Mouse (Mus musculus) CD4-positive, CD25-positive, alpha-beta regulatory T cell, adult 2 months (primary cell): ENCODE results near the gene Txnip.
"Not testable (repeated sequence)": the region's sequence is repeated elsewhere in the genome, so short reads cannot be mapped to it uniquely, and the experiment has no call there.

Source experiments
- DNase-seq: peaks from one replicate; pipeline ENCODE4 v3.0.0-alpha.2; 2012; ENCODE audit warnings: low read depth, low spot score

Gene Txnip

DNA sequence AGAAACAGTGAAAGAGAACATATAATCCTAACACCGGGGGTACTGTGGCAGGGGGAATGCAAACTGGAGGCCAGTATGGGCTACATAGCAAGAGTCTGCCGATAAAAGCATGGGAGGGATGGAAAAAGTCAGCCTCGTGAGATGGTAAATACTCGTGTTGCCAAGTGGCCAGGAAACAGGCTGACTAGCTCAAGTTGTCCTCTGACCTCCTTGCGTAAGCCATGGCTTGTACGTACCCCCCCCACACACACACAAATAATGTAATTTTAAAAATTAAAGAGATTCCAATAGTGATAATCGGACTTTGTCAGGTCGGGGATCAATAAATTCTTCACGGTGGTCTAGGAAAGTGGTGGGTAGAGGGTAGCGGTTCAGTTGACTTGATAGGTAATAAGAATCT, 35.6 kb downstream of the Txnip start:
- DNase-seq = peak; percentile 58

DNA sequence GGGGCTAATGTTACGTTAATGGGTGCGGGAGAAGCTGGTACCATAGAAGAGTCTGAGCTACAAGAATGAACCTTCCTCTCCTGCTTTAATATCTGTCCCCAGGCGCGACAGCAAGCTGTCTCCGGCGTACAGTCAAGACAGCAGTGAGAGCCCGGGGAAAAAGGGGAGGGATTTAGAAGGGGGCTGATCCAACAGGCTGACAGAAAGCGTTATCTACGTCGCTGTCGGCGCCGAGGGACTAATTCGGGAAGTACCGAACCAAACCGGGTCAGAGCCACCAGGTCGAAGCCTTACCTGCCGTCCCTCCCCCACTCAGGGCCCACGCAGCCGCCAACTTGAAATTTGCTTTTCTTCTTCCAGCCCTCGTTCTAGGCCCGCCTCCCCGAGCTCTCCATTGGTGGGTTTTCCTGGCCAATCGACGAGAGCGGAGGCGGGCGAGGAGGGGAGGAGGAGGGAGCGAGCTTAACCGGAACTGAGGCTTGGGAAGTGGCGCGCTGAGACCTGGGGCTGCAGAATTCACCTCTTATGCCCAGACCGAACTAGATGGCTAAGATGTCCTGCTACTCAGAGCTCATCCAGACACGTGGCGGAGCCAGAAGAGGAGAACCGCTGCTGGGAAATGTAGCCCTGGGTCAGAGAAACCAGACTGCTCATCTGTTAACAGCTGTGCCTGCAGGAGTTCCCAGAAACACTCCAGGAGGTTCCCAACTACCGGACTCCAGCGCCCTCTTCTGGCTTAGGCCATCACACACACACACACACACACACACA, 36.2 kb downstream of the Txnip start, which contains the start of gene Polr3gl:
Gene Polr3gl (minus strand): TSS at position 392 of the 771 bp plus-strand sequence.
- peak; percentile 95 for DNase-seq

DNA sequence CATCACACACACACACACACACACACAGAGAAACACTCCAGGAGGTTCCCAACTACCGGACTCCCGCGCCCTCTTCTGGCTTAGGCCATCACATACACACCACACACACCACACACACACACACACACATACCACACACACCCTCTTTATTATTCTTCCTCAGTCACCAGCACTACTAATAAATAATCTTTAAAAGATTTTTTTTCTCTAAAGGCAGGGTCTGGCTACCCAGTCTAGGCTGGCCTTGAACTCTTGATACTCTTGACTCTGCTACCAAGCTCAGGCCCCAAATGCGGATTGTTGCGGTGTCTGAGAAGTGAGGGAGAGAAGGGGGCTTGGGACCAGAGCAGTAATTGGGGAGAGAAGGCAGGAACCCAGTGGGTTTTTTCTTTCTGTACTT, 37.1 kb downstream of the Txnip start:
- no peak for DNase-seq

DNA sequence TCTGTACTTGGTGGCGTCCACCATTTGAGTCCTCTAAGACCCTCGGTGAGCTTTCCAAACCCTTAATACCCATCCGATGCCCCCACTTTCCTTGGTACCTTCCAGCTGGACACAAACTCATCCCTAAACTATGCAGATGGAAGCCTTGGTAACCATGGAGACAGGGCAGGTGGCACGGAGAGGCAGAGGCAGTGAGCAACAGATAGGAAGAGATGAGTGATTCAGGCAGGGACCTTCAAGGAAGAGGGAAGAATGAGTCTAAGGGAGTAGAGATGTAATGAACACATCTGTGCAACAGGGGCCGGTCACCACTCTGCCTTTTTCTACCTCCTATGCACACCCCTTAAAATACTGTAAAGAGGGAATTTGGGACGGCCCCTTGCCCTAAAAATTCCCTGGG, 37.9 kb downstream of the Txnip start:
- DNase-seq = no peak

DNA sequence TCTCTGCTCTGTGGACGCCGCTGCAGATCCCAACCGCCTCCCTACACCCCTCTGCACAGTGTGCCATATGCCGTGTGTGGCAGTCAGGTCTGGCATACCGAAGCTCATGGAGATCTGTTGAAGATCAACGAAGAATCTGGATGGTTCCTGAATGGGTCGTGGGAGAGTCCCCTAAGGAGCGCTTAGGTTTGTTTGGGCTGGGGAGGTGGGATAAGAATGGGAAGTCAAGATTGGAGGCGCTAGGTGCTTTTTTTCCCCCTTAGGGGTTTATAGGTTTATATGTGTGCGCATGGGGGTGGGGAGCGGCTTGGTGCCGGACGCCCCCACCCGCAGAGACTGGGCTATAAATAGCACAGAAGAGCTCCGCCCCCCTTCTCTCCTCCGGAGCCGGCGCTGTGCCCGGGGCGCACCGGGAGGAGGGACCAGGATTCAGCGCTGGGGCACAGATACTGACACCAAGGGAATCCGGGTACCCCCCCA, 38.5 kb downstream of the Txnip start, which contains the start of gene Ankrd34a:
Gene Ankrd34a (plus strand): TSS at position 409 of the 480 bp plus-strand sequence.
- peak; percentile 49 for DNase-seq

DNA sequence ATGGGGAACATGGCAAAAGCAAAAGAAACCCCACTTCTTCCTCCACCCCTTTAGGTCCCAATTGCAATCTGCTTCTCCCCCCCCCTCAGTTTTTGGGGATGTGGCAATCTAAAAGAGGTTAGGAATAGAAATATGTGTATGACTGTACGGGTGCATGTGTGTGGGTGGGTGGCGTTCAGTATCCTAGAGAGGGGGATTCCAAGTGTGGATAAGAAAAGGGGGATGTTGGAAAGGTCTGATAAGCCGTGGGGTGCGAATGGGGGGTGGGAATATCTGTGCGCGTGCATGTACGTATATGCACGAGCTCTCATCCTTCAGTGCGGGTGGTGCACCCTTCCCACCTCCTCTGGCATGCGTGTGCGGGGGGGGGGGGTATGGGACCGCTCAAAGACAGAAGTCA, 39.1 kb downstream of the Txnip start:
- peak; percentile 25 for DNase-seq

GRCm38 (mm10) chr3:96597435-96597891, 39.7 kb downstream of the Txnip start:
- DNase-seq = peak; percentile 43

- DNase-seq = peak; percentile 37
Measured at GRCm38 (mm10) chr3:96598156-96599068, 40.7 kb downstream of the Txnip start.

- no peak for DNase-seq
Measured at GRCm38 (mm10) chr3:96599069-96599393, 41.3 kb downstream of the Txnip start.

DNA sequence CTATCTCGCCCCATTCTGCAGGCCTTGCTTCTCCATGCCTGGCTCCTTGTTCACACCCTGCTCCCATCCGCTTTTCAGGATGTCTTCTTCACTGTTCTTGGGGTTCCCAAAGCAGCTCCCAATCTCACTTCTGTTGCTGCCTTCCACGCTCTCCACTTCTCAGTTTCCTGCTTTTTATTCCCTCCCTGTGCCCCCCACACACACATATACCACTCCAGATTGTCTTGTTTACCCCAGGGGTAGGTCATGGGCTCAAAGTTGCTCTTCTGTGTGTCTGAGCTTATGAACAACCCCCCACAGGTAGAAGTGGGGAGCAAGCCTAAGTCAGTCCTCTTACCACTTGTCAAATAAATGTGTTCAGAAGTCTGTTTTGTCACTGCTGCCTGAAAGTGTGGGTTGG, 41.7 kb downstream of the Txnip start:
- DNase-seq = no peak

DNA sequence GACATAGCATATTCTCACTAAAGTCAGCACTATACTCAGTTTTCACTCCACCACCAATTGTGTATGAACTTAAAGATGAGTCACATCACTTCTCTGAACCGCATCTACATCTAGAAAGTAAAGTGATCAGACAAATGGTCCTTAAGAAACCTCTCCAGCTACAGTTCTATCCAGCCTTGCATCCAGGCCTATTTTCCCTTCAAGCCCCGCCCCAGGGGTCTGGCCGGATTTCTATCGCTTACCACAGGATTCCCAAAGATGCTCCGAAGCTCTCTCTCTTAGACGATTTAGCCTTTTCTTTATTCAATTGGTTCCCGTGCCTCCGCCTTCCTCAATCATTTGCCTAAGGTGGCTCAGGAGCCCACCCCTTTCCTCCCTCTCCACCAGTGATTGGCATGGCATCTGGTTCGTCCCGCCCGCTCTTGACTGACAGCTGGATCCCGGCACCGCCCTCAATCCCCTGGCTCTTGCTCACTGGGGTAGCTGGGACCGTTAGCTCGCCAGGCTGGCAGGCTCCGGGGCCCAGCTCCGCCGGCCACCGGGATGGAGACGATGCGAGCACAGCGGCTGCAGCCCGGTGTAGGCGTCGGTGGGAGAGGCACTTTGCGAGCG, 43.0 kb downstream of the Txnip start, which contains the start of gene Lix1l:
Gene Lix1l (plus strand): TSS at position 511 of the 612 bp plus-strand sequence.
- DNase-seq = peak; percentile 92

DNA sequence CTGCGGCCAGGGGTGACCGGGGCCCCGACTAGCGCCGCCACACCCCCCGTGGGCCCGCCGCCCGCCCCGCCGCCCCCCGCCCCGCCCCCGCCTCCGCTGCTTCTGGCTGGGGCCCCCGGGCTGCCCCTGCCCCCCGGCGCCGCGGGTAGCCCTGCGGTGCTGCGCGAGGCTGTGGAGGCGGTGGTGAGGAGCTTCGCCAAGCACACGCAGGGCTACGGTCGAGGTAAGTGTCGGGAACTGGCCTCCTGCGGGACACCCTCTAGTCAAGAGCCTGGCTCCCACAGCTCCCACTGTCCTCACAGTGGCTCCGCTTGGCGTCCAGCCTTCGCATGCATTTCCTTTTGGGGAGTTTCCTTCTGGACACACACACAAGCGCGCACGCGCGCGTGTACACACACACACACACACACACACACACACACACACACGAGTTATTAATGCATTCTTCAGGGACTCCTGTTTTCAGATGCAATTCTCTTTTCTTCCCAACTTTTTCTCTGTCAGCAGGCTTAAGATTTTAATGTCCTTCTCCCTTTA, 43.6 kb downstream of the Txnip start:
- DNase-seq = peak; percentile 57

- DNase-seq = no peak
Measured at GRCm38 (mm10) chr3:96601941-96602703, 44.4 kb downstream of the Txnip start.

DNA sequence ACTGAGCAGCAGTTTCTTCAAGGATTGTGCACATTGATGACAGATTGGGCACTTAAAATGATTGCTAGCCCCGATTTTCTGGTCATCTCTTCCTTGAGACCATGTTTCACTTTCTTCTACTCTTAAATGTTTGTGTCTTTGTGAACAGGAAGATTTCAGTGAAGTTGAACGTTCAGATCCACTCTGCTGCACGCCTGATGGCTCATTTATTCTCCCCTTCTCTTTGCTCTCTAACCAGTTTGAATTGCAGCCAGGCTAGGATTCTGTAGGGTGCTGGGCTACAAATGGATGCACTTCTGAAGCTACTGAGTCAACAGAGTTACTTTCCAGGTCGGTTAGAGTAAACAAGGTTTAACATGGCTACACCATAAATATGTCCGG, 44.9 kb downstream of the Txnip start:
- DNase-seq = no peak

- DNase-seq = no peak
Measured at GRCm38 (mm10) chr3:96603311-96603710, 45.6 kb downstream of the Txnip start.

GRCm38 (mm10) chr3:96606007-96606406, 48.2 kb downstream of the Txnip start:
- DNase-seq = not testable (repeated sequence)

DNA sequence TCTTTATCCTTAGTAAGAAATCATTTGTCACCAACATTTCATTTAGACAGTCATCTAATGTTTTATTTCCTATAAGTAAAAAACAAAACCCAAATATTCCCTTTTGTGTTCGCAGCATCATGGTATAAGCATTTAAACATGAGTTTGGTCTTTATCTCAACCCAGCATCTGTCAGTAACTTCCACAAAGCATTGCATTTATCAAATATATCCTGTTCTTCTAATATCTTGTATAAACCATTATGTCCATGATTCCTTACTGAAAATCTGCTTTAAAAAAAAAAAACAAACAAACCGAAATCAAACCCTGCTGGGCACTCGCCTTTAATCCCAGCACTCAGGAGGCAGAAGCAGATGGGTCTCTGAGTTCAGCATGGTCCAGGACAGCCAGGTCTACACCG, 48.9 kb downstream of the Txnip start:
- no peak for DNase-seq
